Mouse (Mus musculus) gastrocnemius, adult 8-10 months (tissue): Measurements from ENCODE around the gene Mical2. TPM values are rescaled to one million over a fixed set of nuclear protein-coding genes. Genes with fewer than 3 reads are reported as not detected.

Experiments
- DNase-seq, 2 experiments: peaks; one replicate each; pipeline ENCODE4 v3.0.0; 2022; ENCODE audit warnings: low spot score in 2 of 2
- total RNA-seq, 4 experiments: library from RNA; stranded (reverse); gene quantifications; 2 replicates each; pipeline ENCODE4 v1.2.4; 2022

The Mical2 gene
- total RNA-seq, 4 experiments from 2014 or later = 172 to 236 (median 206) TPM

- DNase-seq = no peak
Measured at GRCm38 (mm10) chr7:112313211-112313610, 87.6 kb downstream of the Mical2 start.

- no peak for DNase-seq
Measured at GRCm38 (mm10) chr7:112313670-112314069, 88.0 kb downstream of the Mical2 start.

DNA sequence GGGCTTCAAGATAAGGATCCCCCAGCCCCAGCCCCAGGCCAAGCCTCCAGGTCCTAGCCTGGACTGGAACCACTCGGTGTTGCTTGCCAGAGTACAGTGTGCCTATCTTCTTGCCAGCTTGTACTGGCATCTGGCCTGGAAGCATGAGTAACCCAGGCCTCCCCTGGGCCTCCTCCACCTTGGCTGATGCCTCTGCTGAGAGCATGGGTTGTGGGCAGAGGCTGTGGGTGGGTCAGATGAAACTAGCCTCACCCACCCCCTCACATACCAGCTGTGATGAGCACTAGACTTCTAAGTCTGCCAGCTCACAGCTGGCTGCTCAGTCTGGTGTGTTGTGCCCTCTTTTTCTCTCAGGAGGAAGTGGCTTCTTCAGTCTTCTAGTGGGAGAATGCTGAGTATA lies 90.6 kb downstream of the Mical2 start:
- DNase-seq = peak; percentile 69 to 74

DNA sequence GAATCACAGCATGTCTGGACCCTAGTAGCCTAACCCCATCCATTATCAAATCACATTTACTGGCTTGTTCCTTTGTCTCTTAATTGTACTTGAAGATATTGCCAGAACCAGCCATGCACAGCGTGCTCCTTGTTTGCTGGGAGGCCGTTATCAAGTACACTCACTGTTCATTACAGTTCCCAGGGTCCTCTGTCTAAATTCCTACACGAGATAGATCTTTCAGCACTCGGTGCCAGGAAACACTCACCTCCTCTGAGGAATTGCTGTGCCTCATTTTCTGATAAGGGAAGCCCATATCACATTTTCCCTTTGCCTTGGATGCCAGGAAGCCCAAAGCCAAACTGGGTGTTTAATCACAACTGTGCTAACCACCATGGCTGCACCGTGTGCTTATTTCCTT lies 91.8 kb downstream of the Mical2 start:
- DNase-seq = no peak

GRCm38 (mm10) chr7:112318306-112318705 lies 92.7 kb downstream of the Mical2 start:
- no peak for DNase-seq

GRCm38 (mm10) chr7:112319419-112319818 lies 93.8 kb downstream of the Mical2 start:
- DNase-seq = no peak

DNA sequence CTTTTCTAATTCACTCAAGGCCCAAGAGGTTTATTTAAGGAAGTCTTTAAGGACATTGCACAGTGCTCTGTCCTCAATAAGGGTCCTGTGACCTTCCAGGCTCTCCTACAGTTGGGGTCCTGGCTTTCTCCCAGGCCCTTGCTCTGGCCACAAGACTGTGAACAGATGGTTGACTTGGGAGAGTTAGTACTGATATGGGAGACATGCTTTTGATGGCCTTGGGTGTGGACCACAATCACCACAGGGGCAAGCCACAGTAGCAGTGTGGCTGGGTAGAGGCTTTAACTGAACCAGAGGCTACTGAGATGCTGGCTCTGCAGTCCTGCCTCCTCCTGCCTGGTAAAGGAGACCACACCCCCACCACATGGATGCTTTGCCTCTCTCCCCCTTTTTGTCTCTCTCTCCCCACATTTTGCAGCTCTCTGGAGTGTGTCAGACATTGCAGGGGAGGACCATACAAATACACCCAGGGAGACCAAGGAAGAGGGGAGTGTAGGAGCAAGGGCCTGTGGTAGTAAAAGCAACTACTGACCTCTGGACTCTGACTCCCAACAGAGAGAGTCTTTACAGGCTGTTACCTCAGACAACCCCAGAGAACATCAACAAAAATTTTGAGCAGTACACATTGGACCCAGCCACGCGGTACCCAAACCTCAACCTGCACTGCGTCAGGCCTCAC lies 94.5 kb downstream of the Mical2 start:
- DNase-seq = no peak

GRCm38 (mm10) chr7:112321798-112322794 lies 96.4 kb downstream of the Mical2 start:
- DNase-seq = no peak

DNA sequence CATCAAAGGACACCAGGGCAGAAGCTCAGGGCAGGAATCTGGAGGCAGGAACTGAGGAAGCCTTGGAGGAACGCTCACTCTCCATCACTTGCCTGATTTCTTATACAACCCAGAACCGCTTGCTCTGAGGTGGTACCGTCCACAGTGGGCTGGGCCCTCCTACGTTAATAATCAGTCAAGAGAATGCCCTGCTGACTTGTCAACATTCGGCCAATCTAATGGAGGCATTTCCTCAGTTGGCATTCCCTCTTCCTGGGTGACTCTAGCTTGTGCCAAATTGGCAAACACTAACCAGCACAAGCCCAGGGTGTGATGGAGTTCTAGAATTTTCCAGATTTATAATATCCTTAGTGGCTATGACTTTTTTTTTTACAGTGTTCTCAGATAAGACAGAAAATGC lies 98.9 kb downstream of the Mical2 start:
- no peak for DNase-seq

GRCm38 (mm10) chr7:112326852-112327251 lies 101.2 kb downstream of the Mical2 start:
- no peak for DNase-seq

GRCm38 (mm10) chr7:112328969-112329368 lies 103.3 kb downstream of the Mical2 start:
- no peak for DNase-seq

DNA sequence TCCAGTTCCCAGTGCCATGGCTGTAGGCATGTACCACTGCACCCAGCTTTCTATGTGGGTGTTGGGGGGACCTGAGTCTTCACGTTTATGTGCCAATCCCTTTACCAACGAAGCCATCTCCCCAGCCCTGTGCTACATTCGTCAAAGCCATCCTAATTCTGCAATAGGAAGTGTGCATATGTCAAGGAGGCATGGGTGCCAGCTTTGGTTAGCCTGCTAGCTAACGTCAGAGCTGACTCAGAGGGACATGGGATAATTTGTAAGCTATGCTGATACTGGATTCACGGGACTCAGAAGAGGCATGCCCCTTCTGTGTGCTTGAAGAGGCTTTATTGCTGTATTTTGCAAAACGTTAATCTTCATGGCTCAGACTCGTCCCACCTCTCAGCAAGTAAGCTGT lies 103.8 kb downstream of the Mical2 start:
- no peak for DNase-seq

DNA sequence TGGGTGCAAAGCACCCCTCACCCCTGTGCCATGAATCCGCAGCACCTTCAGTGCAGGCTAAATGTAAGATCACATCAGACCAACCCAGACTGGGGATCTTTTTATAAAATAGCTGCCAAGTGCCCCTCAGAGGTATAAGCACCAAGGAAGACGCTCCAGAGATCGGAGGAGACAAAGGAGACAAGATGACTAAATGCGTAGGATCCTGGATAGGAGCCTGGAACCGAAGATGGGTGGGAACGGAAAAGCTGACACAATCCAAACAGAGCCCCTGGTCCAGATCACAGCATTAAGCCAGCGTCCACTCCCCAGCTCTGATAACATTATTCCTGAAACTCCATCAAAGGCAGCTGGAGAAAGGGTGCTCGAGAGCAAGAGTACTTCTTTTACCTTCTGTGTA lies 105.3 kb downstream of the Mical2 start:
- no peak for DNase-seq

DNA sequence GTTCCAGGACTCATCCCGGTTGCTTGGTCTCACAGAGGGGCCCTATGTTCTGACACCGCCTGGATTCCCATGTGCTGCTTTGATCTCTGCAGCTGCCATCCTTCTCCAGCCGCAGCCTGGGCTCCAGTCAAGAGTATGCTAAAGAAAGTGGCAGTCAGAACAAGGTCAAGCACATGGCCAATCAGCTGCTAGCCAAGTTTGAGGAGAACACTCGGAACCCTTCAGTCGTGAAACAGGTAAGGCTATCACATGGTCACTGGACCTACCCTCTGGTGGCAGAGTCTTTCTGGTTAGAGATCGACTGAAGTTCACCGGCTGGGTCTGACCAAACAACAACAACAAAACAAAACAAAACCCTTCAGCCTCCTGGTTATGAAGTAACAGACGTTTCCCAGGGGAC lies 106.1 kb downstream of the Mical2 start:
- no peak for DNase-seq

DNA sequence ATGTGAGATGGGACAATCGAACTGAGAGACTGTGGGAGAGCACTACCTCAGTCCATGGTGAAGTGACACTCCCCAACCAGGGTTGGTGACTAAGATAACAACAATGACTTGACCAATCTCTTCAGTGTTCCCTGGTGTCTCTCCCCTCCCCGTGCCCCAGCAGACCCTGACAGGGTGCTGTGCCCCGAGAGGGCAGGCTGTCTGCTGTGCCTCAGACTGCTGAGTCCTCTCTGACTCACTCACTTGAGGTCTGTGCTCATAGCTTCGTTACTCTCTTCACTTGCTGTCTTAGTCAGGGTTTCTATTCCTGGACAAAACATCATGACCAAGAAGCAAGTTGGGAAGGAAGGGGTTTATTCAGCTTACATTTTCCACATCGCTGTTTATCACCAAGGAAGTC lies 106.8 kb downstream of the Mical2 start:
- no peak for DNase-seq

GRCm38 (mm10) chr7:112333404-112333803 lies 107.7 kb downstream of the Mical2 start:
- peak; percentile 66 to 77 for DNase-seq

DNA sequence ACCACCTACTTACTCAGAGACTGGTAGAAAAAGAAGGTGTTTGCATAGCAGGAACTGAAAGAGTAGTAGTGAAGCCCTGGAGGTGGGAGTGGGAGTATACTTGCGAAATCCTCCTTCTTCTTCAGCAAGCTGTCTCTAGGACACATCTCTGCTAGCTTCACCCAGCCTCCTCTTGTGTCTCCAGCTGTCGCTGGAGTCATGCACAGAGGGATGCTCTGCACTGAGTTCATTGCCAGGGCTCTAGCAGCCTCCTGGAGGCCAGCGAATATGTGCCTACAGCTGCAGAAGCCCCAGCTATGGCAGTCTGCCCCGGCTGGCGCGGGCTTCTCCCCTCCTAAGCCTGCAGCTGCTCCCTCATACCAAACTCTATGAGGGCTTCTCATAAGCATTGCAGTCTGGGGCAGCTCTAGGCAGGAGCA lies 110.6 kb downstream of the Mical2 start:
- DNase-seq = peak; percentile 62 to 82

DNA sequence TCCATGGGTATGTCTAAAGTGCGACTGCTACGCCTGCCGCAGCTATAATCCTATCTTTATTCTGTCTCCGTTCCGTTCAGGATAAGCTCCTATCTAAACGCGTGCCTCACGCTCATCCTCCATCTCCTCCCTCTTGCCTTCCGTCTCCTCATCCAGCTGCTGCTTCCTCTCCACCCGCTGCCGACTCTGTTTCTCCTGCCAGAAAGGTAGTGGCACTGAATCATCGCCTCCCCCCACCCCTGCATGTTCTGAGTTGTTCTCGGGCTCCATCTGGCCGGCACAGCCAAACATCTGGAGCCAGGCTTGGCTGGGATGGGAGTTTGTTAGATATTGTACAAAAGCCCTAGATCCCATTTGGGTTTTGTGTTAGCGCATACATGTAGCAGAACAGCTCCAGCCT lies 111.1 kb downstream of the Mical2 start:
- DNase-seq = peak; percentile 51 to 60

DNA sequence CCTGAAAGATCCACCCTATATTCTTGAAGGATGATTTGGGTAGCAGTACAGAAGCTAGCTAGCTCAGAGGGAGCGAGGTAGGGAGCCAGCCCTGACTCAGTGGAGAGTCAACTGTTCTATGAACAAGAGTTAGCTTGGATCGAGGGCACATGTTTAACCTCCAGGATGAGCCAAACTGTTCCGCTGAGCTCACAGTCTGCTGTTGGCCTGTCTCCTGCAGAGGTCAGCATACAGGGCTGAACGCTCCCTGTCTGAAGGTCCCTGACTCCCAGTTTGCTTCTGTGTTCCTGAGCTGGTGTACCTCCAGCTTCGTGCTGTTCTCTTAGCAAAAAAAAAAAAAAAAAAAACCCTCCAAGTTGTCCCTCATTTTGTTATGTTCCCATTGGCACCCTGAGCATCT lies 112.1 kb downstream of the Mical2 start:
- peak in 1 of 2 experiments; percentile 16 for DNase-seq

- DNase-seq = no peak
Measured at GRCm38 (mm10) chr7:112341052-112341451, 115.4 kb downstream of the Mical2 start.

DNA sequence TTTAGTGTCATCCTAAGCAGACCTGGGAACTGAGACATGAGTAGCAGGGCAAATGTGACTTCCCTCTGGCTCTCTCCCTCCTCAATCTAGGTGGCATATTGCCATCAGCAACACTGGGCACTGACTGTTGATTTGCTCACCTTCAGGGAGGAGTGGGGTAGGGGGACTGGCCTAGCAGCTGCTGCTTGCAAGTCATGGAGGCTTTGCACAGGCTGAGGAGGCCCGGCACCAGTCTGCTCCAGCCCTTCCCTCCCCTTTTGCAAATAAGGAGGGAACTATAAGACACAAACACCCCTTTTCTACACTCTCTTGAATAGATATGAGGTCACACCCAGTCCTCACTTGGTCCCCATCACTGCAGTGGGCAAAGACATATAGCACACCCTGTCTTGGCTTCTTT lies 120.0 kb downstream of the Mical2 start:
- DNase-seq = no peak

DNA sequence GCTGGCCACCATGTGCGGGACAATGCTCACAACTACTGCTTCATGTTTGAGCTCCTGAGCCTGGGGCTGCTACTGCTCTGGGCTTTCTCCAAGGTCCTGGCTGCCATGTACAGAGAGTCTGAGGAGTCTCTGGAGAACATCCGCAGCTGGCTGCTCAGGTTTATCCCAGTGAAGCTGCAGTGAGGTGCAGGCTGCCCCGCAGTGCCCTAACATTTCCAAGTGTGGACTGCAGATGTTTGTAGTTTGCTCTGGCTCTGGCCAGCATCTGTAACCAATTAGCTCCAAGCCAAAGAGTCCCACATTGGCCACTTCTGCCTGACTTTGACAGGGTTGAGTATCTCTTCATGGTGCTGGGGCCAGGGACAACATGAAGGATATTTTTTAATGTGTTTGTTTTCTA lies 125.9 kb downstream of the Mical2 start:
- no peak for DNase-seq

GRCm38 (mm10) chr7:112352005-112352404 lies 126.3 kb downstream of the Mical2 start:
- no peak for DNase-seq
